Mouse (Mus musculus) liver, adult 2 months (tissue): ENCODE data around the gene Insyn1. TPM values are rescaled to one million over a fixed set of nuclear protein-coding genes. Genes with fewer than 3 reads are reported as not detected.

Experiments
- DNase-seq: peaks from one replicate; pipeline ENCODE4 v3.0.0-alpha.2; 2011; ENCODE audit warnings: low read depth, low spot score; ENCODE audit errors: extremely low read depth
- H3K27ac ChIP-seq: fragments of 200-500 bp; replicated peaks from 2 replicates; pipeline ENCODE4 v1.5.1; 2012; ENCODE audit warnings: low read depth, mild to moderate bottlenecking, control low read depth, inconsistent platforms, low read length; ENCODE audit not compliant: insufficient read depth
- H3K27me3 ChIP-seq: fragments of 200-500 bp; 2 replicates; pipeline ENCODE4 v1.6.1; 2012; ENCODE audit warnings: mild to moderate bottlenecking, moderate library complexity, low read length, inconsistent platforms; ENCODE audit not compliant: control insufficient read depth, insufficient read depth
- H3K36me3 ChIP-seq: fragments of 200-500 bp; 2 replicates; pipeline ENCODE4 v1.6.1; 2012; ENCODE audit warnings: low read length, inconsistent platforms; ENCODE audit not compliant: control insufficient read depth, insufficient read depth
- H3K4me1 ChIP-seq: fragments of 200-500 bp; 2 replicates; pipeline ENCODE4 v1.6.1; 2011; ENCODE audit warnings: low read length; ENCODE audit not compliant: control insufficient read depth, insufficient read depth
- H3K4me3 ChIP-seq: fragments of 200-500 bp; 2 replicates; pipeline ENCODE4 v1.5.1; 2011; ENCODE audit warnings: low read depth, mild to moderate bottlenecking, control low read depth, low read length, moderate library complexity; ENCODE audit not compliant: insufficient read depth
- H3K79me2 ChIP-seq: fragments of 200-500 bp; 2 replicates; pipeline ENCODE4 v1.6.1; 2012; ENCODE audit warnings: inconsistent platforms, mild to moderate bottlenecking, low read length, moderate library complexity; ENCODE audit not compliant: control insufficient read depth, insufficient read depth
- H3K9ac ChIP-seq: fragments of 200-500 bp; 2 replicates; pipeline ENCODE4 v1.6.1; 2012; ENCODE audit warnings: low read depth, mild to moderate bottlenecking, control low read depth, inconsistent platforms, low read length
- CTCF ChIP-seq: fragments of 200-500 bp; IDR thresholded peaks from 2 replicates; pipeline ENCODE4 v1.5.1; 2011; ENCODE audit warnings: low read depth, low read length, control low read depth
- POLR2A ChIP-seq: fragments of 200-500 bp; IDR thresholded peaks from 2 replicates; pipeline ENCODE4 v1.6.1; 2011; ENCODE audit warnings: low read length, control low read depth; ENCODE audit not compliant: insufficient read depth; ENCODE audit errors: extremely low read depth
- WGBS: fragments of 180-500 bp; shearing (Covaris S2); methylation state at CpG from one replicate; pipeline ENCODE4 v1.1.7; 2018; 5-methylcytosine and 5-hydroxymethylcytosine counted together
- polyA plus RNA-seq: library from polyadenylated mRNA; depleted of rRNA; stranded (reverse); fragments of >200 nt; gene quantifications from 2 replicates; pipeline ENCODE4 v1.2.3, GENCODE M21; 2012
- total RNA-seq: library from RNA; depleted of rRNA; stranded (reverse); fragments of >200 nt; gene quantifications from 2 replicates; pipeline ENCODE4 v1.2.3, GENCODE M21; 2014

The Insyn1 gene
- total and polyA plus RNA-seq, 2 experiments, result 0.09 TPM; not detected in 1

GRCm38 (mm10) chr9:58534766-58535165 is 46.4 kb downstream of the Insyn1 start:
- Histone ChIP-seq H3K27ac (no peak overlapping the region), H3K79me2 (no peaks in the 10 kb centered on the region), H3K9ac (no peak overlapping the region), H3K4me3 (no peak overlapping the region), H3K4me1 (no peaks in the 10 kb centered on the region), H3K27me3 (no peaks in the 10 kb centered on the region), H3K36me3 (no peaks in the 10 kb centered on the region)
- TF ChIP-seq POLR2A (no peak), CTCF (no peak; the same call in 1 of the 2 replicates)
- peak; percentile 54 for DNase-seq
- 42% methylated on average over 1 of the region's 1 CpGs for WGBS

- 89% methylated on average over 20 of the region's 20 CpGs for WGBS
- TF ChIP-seq POLR2A (no peak), CTCF (peak; percentile 74)
- Histone ChIP-seq H3K27me3 (no peaks in the 10 kb centered on the region), H3K4me1 (no peaks in the 10 kb centered on the region), H3K79me2 (no peaks in the 10 kb centered on the region), H3K36me3 (no peaks in the 10 kb centered on the region), H3K27ac (no peak overlapping the region), H3K4me3 (no peak overlapping the region), H3K9ac (no peak overlapping the region)
- no peak for DNase-seq
These were observed 47.2 kb downstream of the Insyn1 start for GRCm38 (mm10) chr9:58535447-58536134.

- TF ChIP-seq POLR2A, result no peak
- no peak for TF ChIP-seq CTCF
- Histone ChIP-seq H3K4me3 (no peak overlapping the region), H3K9ac (no peak overlapping the region), H3K27me3 (no peaks in the 10 kb centered on the region), H3K4me1 (peaks cover 3% of the 10 kb centered on the region), H3K79me2 (no peaks in the 10 kb centered on the region), H3K36me3 (no peaks in the 10 kb centered on the region), H3K27ac (no peak overlapping the region)
- 88% methylated on average over 3 of the region's 3 CpGs for WGBS
- no peak for DNase-seq
These were observed 49.4 kb downstream of the Insyn1 start for GRCm38 (mm10) chr9:58537774-58538173.

GRCm38 (mm10) chr9:58539886-58540285 is 51.5 kb downstream of the Insyn1 start:
- peaks cover 3% of the 10 kb centered on the region for H3K4me1 ChIP-seq
- H3K27me3 ChIP-seq, result no peaks in the 10 kb centered on the region
- 55% methylated on average over 5 of the region's 5 CpGs for WGBS
- peak; percentile 53 for DNase-seq
- no peak overlapping the region for H3K9ac ChIP-seq
- H3K79me2 ChIP-seq, result no peaks in the 10 kb centered on the region
- H3K27ac ChIP-seq, result no peak overlapping the region
- H3K36me3 ChIP-seq, result no peaks in the 10 kb centered on the region
- no peak overlapping the region for H3K4me3 ChIP-seq
- TF ChIP-seq POLR2A, result no peak
- peak; percentile 56 for TF ChIP-seq CTCF

GRCm38 (mm10) chr9:58541895-58542338 is 53.5 kb downstream of the Insyn1 start:
- Histone ChIP-seq H3K36me3 (no peaks in the 10 kb centered on the region), H3K79me2 (no peaks in the 10 kb centered on the region), H3K4me1 (peaks cover 3% of the 10 kb centered on the region), H3K4me3 (no peak overlapping the region), H3K27ac (peak overlapping the region; percentile 49), H3K9ac (peak overlapping the region; percentile 34; the same call in 1 of the 2 replicates), H3K27me3 (no peaks in the 10 kb centered on the region)
- peak; percentile 75 for DNase-seq
- 1% methylated on average over 6 of the region's 6 CpGs for WGBS
- TF ChIP-seq POLR2A, result no peak
- TF ChIP-seq CTCF, result no peak

- WGBS, result 69% methylated on average over 4 of the region's 4 CpGs
- H3K4me1 ChIP-seq, result peaks cover 3% of the 10 kb centered on the region
- TF ChIP-seq CTCF, result no peak
- TF ChIP-seq POLR2A, result no peak
- H3K27ac ChIP-seq, result no peak overlapping the region
- no peaks in the 10 kb centered on the region for H3K36me3 ChIP-seq
- H3K4me3 ChIP-seq, result no peak overlapping the region
- H3K79me2 ChIP-seq, result no peaks in the 10 kb centered on the region
- H3K27me3 ChIP-seq, result no peaks in the 10 kb centered on the region
- no peak overlapping the region for H3K9ac ChIP-seq
- no peak for DNase-seq
These were observed 56.5 kb downstream of the Insyn1 start for GRCm38 (mm10) chr9:58544879-58545324.
